ENCODE assay signal across 8 mouse cellular contexts in genomic region chr5:32139516-32140037, GRCm38 (mm10). TPM values are rescaled to one million over a fixed set of nuclear protein-coding genes. Genes with fewer than 3 reads are reported as not detected.
A peak's percentile ranks its signal among the peaks of the same experiment; 100 is the strongest.
DNase-seq lines count a peak whose midpoint lies in the region; ATAC-seq lines count a peak whose summit lies in the region.

No protein-coding gene starts in this region.

- WGBS in intestine, embryonic 15.5 days, result 17% methylated on average over 9 of the region's 9 CpGs
- WGBS in liver, embryonic 12.5 days (ENCODE audit: insufficient replicate concordance), result 44% methylated on average over 9 of the region's 9 CpGs

- peak overlapping the region; percentile 75 for H3K4me2 ChIP-seq in intestine, embryonic 15.5 days (replicated peaks)
- H3K4me2 ChIP-seq in liver, embryonic 12.5 days, result peak overlapping the region; percentile 78

- H3K4me3 ChIP-seq in intestine, embryonic 15.5 days (replicated peaks), result peak overlapping the region; percentile 84
- H3K4me3 ChIP-seq in liver, embryonic 12.5 days, result no peak overlapping the region

- H3K9ac ChIP-seq in intestine, embryonic 15.5 days, result peak overlapping the region; percentile 89; the same call in 1 of the 2 replicates
- no peak overlapping the region for H3K9ac ChIP-seq in liver, embryonic 12.5 days

- ATAC-seq in intestine, embryonic 15.5 days, result no peak
- no peak for ATAC-seq in liver, embryonic 12.5 days
- no peak for ATAC-seq in megakaryocyte-erythroid progenitor cell, adult 5-6 weeks (replicated peaks; ENCODE audit: low FRiP score, low TSS enrichment, poor library complexity, severe bottlenecking)

- no peaks in the 10 kb centered on the region for H3K36me3 ChIP-seq in intestine, embryonic 15.5 days
- no peaks in the 10 kb centered on the region for H3K36me3 ChIP-seq in liver, embryonic 12.5 days

- peak overlapping the region; percentile 100 for H3K27ac ChIP-seq in intestine, embryonic 15.5 days
- H3K27ac ChIP-seq in liver, embryonic 12.5 days, result 0 out of 2 replicates have a peak overlapping the region, but pooled peaks have one; percentile 36

- no peaks in the 10 kb centered on the region for H3K27me3 ChIP-seq in intestine, embryonic 15.5 days (replicated peaks)
- peaks cover 47% of the 10 kb centered on the region for H3K27me3 ChIP-seq in liver, embryonic 12.5 days (replicated peaks)

- H3K9me3 ChIP-seq in intestine, embryonic 15.5 days, result no peaks in the 10 kb centered on the region
- H3K9me3 ChIP-seq in liver, embryonic 12.5 days (replicated peaks), result no peaks in the 10 kb centered on the region

- DNase-seq in ovary, postnatal 14 days (ENCODE audit: low spot score), result peak; percentile 67
- DNase-seq in ovary, postnatal 36 days (ENCODE audit: low spot score), result no peak
- peak; percentile 62 for DNase-seq in T-cell, adult 2 months (ENCODE audit: low spot score)
- DNase-seq in embryo, embryonic 11.5 days (ENCODE audit: low read depth, low spot score), result peak; percentile 49
- DNase-seq in skeletal muscle tissue, adult 2 months (ENCODE audit: low read depth, low spot score), result peak; percentile 72

- H3K4me1 ChIP-seq in intestine, embryonic 15.5 days (replicated peaks), result peaks cover 30% of the 10 kb centered on the region
- H3K4me1 ChIP-seq in liver, embryonic 12.5 days, result peaks cover 10% of the 10 kb centered on the region; the same call in 1 of the 2 replicates

RNA-seq across cellular contexts. Expression of gene Fosl2, which starts 4.0 kb away (rescaled TPM):
- 7.1 and 7.3 TPM in 2 replicates for polyA plus RNA-seq in intestine, embryonic 15.5 days (2015; fragmentation: Nextera tagmentation; extraction: Ambion mirVana)
- polyA plus RNA-seq in liver, embryonic 12.5 days (2016; fragmentation: Nextera tagmentation; extraction: Ambion mirVana), result 0.73 and 0.84 TPM in 2 replicates
- total RNA-seq in megakaryocyte-erythroid progenitor cell, adult 5-6 weeks (2014; fragmentation: Nextera tagmentation), result 1.2 and 3.4 TPM in 2 replicates
- total RNA-seq in megakaryocyte-erythroid progenitor cell, adult 5-6 weeks (2017), result 1.8 and 6.8 TPM in 2 replicates
